Mouse (Mus musculus): ENCODE measurements around the gene Adamts9.
A peak's percentile ranks its signal among the peaks of the same experiment; 100 is the strongest.

Gene Adamts9

DNA sequence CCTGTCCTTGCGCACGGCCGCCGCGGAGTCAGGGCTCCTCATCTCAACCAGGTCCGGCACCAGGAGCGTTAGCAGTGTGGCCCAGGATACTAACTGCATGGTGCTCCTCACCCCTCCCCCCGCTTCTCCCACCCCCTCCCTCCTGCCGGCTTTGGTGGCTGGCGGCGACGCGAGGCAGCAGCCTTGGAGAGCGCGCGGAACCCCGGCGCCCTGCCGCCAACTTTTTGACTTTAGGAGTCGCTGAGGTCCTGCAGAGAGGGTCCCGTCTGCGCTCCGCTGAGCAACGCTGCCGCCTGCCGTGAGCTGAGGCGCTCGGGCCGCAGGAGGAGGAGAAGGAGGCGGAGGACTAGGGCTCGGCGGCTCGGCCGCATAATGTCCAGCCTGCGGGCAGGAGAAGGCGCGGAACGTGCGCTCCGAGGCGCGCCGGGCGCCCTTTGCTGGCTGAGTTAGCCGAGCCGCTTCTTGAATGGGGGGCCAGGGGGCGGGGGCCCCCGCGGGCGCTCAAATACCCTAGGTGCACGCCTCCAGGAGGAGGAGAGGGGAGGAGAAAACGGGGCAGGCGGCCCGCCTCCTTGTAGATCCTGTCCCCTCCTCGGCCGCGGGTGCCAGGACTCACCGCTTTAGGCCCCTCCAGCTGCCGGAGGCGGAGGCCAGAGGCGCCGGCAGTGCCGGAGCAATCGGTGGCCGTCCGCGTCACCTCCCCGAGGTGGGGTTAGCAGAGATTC, at the start of gene Adamts9:
Gene Adamts9 (minus strand): TSS at position 436 of the 725 bp plus-strand sequence.
- DNase-seq (ENCODE audit: low spot score) = peak; percentile 67

DNA sequence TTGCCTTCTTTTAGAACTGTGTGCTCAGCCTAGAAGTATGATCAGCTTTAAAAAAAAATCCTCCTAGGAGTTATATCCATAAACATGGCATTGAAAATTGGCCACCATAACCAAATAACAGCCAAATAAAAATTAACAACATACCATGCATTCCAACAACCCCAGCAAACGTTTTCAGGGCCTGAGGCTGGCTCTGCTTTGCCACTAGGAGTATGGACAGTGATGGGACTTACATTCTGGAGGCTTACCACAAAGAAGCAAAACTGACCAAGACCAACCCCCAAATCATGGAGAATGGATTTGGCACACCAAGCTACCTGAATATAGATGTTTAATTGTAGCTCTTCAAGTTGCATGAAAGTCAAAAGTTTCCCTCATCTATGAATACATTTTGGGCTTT, 48.3 kb upstream of the Adamts9 start:
- DNase-seq (ENCODE audit: low spot score) = no peak

DNA sequence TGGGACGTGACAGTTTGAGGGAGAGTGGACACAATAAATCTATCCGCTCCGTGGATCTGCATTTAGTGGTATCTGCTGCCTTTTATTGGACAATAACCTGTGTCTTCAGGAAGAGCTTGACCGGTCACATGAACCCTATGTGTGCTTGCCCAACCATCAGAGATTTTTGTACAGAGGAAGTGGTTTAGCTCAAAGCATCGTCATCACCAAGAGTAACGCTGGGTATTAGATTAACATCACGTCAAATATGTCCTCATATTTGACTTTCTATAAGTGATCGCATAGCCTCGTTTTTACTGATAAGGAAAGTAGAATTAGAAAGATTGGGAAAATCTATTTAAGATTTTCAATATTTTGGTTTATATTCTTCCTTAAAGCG, 45.3 kb upstream of the Adamts9 start:
- DNase-seq (ENCODE audit: low spot score) = no peak

DNA sequence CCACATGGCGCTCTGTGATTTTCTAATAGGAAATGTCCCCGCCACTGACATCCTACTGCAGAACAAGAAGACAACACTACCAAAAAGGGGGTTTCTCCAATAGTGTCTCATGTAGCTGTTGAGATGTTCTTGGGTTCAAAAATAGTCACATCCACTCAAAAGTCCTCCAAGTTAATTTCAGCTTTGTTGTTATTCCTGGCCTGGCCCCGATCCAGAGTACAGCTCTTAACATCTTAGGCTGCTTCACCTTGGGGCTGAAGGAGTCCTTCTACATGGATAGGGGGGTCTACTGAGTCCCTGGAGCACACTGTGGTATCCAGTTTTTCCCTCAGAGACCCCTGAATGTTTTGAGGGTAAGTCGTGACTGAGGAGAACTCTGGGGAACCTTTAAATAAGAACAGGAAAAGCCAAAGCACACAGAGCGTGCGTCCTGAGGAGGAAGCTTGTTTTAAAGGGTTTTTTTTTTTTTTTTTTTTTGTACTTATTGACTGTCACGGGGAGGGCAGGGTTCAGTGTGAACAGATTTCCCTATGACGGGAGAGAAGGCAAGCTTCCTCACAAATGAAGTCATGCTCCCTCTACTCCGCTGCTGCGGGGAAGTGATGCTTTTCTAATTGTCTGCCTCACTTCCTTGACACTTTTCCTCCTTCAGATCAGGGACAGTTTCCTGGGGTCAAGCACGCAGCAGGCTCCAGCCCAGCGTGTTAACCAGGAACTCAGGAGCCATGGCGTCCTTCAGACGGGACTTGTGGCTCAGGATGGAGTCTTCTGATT, 44.7 kb upstream of the Adamts9 start:
- DNase-seq (ENCODE audit: low spot score) = no peak

DNA sequence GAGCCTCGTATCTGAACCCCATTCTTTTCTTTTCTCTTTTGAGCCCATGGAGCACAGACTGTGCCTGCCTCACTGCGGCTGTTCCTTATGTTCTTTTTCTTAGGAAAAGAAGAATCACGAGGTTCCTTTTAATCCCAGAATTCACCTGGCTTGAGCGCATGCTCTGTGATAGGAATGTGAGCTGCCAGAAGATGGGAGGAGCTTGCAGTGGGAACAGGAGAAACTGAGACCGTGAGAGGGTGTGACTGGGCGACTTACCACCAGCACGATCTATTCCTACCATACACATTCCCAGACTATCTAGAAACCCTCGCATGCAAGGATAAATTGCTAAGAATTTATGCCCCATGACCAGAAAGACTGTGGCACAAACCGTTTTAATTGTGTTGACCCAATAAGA, 44.1 kb upstream of the Adamts9 start:
- DNase-seq (ENCODE audit: low spot score) = no peak

DNA sequence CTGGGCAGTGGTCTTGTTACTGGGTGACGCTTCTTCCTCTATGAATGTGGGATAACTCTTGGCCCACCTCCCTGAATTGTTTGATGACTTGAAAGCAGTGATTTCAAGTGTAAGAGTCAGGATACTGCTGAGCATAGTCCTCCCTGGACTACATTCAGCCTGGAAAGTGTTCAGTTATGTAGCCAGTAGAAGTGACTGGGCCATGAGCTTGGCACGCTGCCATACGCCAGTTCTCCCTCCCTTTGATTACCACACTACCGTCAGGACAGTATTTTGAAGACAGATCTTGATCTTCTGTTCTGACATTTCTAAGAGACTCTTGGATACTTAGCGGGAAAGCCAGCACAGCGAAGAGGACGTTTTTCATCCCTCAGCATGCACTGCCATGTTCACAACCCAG, 40.1 kb upstream of the Adamts9 start:
- peak; percentile 8 for DNase-seq (ENCODE audit: low spot score)

DNA sequence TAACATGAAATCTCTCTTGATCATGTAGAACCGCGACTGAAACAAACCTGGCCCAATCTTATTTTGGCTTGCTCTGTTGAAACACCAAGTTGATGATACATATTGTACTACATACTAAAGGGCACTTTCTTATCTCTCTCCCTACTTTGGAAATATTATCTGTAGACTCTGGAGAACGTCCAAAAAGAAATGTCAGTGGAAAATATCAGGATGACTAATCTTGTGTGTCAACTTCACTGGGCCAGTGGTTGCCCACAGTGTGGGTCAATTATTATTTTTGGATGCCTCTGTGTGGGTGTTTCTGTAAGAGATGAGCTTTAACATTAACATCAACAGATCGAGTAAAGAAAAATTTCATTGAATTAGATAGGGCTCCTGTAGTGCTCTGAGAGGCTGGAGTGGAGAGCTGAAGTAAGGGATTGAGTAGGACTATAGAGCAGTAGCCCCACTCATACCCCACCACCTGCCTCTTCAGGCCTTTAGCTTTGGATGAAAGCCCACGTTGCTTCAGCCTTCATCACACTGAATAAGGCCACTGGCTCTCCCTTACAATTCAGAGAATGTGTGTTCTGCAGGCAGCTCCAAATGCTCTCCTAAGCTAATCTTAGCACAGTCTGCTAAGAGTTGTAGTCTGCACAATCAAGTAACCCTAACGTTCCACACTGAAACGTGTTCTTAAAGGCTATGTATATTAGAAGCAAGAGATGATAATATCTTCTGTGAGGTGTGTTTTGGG, 38.3 kb upstream of the Adamts9 start:
- DNase-seq (ENCODE audit: low spot score) = no peak

DNA sequence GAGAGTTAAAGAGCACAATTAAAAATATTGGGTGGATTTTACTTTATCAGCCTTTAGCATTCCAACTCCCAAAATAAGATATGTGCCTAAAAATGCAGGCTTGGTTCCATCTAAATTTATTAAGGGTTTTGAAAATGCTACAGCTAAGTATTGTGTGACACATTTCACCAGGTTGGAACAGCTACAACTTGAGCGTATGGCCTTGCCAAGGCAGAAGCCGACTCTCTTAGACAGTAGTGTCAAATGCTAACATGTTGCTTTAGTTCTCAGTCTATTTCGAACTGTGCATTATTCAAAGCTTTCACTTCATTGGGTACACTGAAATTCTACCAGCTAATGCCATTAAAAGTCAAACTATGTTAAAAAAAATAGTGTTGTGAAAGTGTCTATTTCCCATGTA, 30.0 kb upstream of the Adamts9 start:
- no peak for DNase-seq (ENCODE audit: low spot score)

DNA sequence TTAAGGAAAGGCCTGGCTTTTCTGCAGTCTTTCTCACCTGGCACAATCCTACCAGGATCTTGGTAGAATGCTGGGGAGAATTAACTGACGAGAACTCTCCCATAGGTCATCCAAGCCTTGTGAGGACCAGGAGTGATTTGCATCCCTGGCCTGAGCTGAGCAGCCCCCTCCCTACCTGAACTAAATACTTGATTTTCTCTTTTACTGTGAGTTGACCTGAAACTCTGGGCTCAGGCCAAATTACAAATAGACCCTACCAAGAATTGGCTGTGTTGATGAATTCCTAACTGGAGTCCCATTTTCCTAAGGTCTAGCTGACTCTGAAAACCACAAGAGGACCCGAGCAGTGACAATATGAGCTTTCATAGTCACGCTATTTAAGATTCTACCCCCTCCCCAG, 25.4 kb upstream of the Adamts9 start:
- no peak for DNase-seq (ENCODE audit: low spot score)

DNA sequence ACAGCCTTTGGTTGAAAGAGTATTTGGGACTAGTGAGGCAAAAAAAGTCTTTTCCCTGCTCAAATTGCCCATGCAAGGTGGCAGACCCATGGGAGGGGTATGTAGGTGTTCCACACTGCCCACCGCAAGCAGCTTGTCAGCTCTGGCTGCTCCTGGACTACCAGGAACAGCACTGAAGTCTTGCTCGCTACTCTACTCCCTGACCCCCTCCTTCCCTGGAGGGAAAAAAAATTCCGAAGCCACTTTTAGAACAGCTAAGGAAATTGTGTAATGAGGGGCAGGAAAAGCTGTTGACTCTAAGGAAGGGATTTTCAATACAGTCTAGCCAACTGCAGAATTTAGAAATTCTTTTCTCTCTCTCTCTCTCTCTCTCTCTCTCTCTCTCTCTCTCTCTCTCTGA, 24.9 kb upstream of the Adamts9 start:
- DNase-seq (ENCODE audit: low spot score) = no peak

DNA sequence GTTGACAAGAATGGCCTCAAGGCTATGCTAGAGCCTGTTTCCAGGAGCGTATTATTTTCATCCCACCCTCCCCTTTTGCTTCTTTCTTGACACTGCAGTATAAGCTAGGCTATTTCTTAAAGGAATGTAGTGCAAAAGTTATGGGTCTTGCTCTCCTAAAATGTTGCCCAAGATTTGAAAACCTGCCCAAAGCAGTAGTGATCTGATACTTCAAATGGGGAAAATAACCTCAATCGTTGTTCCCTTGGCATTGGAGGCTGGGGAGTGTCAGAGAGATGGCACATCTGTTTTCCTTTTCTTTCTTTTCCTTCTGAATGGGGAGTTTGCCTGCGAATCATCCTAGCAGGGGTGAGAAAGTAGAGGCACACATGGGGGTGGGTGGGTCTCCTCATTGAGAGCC, 19.7 kb upstream of the Adamts9 start:
- no peak for DNase-seq (ENCODE audit: low spot score)

DNA sequence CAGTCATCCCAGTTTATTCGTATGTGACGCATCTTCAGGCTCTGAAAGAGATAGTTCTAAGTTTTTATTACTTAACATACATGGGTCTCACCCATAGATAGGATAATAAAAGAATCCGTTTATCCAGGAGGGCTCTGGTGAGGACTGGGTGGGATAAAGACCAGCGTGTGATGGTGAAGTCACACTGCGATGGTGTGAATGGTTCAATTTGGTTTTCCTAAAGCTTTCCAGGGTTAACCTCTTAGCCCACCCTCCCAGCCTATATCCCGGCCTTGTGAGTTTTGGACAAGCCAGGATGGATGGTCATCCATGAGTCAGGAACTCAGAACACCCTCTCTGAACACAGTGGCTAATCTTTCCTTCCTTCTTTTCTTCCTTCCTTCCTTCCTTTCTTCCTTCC, 17.7 kb upstream of the Adamts9 start:
- DNase-seq (ENCODE audit: low spot score) = no peak

DNA sequence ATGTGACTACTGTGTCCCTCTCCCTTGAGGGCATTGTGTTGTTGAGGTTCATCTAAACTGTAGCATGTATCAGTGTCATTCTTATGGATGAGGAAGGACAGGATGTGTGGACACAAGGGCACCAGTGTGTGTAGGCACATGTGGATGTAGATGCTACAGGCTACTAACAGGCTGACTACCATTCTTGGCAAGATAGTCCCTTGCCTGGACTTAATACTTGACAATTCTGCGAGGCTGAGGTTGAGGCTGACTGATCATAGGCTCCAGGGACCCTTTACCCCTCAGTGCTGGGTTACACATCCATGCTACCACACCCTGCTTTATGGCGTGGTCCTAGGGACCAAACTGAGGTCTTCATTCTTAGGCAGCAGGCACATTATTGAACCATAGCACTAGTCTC, 16.1 kb upstream of the Adamts9 start:
- no peak for DNase-seq (ENCODE audit: low spot score)

DNA sequence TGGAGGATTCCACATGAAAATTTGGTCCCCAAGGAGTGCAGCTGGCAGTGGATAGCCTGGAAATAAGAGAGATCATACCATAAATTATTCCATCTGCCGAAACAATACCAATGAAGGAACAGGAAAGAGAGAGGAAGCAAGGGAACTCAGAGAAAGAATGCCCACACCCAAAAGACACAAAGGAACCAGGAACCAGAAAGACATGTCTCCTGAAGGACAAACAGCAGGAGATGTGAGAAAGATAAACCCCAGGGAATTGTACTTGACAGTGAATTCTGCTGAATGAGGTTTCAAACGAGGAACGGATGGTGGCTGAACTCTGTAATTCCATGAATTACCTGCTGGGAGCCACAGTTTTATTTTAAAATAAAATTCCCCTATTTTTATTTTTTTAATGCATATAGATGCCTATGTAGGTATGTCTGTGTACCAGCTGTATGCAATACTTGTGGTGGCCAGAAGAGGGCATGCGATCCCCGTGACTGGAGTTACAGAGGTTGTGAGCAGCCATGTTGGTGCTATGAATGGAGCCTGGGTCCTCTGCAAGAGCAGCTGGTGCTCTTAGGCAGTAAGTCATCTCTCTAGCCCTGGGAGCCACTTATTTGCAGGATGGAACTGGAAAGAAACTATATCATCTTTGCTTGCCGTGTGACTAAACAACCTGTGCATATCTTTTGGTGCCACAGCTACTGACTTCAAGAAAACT, 4.2 kb upstream of the Adamts9 start:
- no peak for DNase-seq (ENCODE audit: low spot score)

DNA sequence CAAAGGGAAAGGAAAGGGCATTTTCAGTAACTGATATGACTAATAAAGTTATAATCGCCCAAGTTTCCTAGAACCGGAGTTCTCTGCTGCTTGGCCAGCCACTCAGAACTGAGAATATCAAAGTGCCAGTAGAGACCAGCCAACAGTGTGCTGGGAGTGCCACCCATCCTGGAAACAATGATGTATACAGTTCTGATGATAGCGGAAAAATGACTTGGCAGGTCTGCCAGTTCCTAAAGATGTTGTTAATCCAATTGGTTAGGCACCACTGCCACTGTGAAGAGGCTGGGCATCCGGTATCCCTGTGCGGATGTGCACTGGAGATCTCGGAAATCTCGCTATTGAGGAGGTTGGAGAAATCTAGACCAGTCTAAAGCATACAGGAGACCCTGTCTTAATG, 1.4 kb upstream of the Adamts9 start:
- DNase-seq (ENCODE audit: low spot score) = no peak

DNA sequence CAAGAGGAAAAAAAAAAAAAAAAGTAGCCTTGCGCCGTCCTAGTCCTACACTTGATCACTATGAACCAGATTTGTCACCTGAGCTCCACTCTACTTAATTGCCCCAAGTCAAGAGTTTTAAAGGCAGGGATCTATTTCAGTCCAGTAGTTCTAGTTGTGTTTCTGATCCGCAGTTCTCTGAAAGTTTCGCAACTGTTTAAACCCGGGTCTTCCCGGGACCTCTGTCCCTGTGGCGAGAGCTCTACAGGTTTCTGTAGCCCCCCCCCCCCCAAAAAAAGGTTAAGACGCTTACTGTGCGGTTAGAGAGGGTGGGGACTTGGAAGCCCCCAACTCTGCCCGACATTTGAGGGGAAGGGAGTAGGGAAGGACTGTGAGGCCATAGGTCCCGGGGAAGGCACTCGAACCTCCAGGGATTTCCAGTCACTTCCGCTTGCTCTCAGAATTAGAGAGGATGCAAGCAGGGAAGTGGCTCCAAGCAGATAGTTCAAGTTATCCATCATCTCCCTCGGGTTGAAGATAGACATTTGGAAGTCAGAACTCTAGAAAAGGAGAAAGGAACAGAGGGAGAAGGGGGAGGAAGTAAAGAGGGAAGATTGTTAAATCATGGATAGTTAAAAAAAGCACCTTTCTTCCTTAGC, 875 bp upstream of the Adamts9 start:
- DNase-seq (ENCODE audit: low spot score) = no peak

DNA sequence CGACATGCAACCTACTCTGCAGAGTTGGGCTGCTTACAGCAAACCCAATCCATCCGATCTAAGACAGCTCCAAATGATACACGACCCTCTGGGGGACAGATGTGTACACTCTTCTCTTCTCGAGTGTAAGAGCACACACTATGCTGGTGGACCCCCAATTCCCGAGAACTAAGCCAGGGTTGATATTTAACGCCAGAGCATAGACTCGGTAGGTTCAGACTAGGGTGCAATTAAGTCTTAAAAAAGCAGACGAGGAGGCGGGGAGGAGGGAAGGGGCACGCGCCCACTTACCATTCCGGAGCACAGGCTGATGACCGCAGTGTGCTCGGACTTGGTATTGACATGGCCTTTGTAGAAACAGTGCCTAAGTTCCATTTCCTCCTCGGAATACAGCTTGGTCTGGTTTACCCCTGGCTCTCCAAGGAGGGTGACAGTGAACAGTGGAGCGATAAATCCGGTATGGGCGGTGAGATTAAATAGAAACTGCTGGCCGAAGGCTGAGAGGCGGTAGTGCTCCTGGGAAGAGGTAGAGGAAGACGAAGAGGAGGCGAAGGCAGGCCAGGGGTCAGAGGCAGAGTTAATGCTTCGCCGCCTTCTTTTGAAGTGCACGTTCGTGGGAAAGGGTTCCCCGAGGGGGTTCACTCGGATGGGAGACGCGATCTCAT, 1.4 kb downstream of the Adamts9 start:
- no peak for DNase-seq (ENCODE audit: low spot score)

DNA sequence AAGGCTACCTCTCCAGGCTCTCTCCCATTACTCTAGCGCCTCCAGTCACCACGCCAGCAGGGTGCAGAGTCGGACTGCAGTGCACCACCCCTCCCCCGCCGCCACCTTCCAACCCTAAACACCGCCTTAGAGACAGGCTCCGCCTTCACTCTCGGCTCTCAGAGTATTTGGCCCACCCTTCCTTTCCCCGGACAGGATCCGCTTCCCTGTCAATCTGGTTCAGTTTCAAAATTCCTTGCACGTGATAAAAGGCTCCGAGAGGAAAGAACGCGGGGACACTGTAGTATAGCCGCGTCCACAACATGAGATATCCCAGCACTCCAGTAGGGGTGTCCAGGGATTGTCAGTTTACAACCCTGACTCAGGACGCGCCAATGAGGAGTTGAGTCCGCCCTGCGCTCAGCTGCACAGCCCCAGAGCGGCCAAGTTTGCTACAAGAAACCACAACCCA, 2.0 kb downstream of the Adamts9 start:
- DNase-seq (ENCODE audit: low spot score) = peak; percentile 76

DNA sequence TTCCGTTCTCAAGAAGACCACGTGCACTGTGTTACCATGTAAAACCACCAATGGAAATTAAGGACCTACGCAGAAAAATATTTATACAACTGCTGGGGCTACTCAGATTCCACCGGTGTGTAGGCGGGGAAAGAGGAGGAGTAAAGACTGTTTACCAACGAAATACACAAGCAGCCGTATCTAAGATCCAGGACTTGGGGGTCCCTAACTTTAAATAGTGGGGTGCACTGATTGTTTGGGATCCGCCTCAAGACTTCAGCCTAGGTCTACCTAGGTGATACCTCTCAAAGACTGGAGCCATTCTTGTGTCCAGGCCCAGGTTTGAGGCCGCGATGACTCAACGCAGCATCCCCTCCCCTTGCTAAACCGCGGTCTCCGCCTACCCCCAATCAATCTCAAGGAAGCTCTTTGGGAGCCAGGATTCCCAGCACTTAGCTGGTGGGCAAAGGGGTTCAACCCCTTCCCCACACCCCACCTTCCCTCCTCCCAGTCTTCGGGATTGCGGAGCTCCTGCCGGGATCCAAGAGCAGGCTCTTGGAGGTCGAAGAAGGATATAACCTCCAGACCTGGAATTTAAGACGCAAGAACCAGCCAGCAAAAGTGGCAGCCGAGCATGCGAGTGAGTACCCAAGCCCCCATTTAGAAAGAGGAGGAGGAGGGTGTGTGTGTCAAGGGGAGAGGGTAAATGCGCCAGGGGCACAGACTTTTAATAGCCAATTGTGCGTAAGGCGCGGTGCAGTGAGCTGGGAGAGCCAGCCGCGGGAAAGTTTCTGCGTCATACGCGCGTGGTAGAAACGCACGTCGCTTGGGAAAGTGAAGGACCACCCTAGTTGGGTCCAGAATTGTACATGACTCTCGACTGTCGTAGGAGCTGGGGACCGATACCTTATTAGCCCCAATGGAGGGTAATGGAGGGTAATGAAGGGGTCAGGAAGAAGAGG, 2.8 kb downstream of the Adamts9 start:
- DNase-seq (ENCODE audit: low spot score) = peak; percentile 30

DNA sequence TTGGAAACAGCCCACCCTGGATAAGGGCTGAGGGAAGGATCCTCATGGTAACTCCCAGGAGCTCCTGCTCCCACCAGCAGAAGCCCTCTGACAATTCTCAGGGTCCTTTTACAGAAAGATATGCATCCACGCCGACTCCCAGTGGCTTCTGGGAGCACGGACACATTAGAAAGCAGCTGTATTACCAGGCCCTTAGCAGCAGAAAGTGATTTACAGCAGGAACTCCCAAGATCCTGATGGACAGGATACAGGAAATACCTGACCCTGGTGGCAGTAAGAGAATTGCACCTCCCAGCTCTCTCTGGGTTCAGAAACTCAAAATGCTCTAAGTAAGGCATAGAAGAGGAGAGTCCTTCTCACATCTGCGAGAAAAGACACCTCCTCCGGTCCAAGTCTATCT, 15.0 kb downstream of the Adamts9 start:
- no peak for DNase-seq (ENCODE audit: low spot score)
